Mouse (Mus musculus): ENCODE data around the gene Mylk4. TPM values are rescaled to one million over a fixed set of nuclear protein-coding genes. Genes with fewer than 3 reads are reported as not detected.

Gene Mylk4
- total RNA-seq (2021): 100 to 1,000 TPM; 102 to 239 TPM
- long read RNA-seq, experiment 1, partial matches to known transcripts: 1 of 13 reads
- long read RNA-seq, experiment 1, other reads (novel, unspliced or antisense): 12 of 13 reads
- long read RNA-seq, experiment 2, partial matches to known transcripts: 0 of 24 reads
- long read RNA-seq, experiment 2, other reads (novel, unspliced or antisense): 24 of 24 reads

- no peak for DNase-seq
- intact Hi-C loops (cut with DNase I; ENCODE audit: low total_unique reads): no loop called here
Observed at GRCm38 (mm10) chr13:32783816-32784215, at the start of gene Mylk4. Gene Mylk4, minus strand, starts transcription at chr13:32783954.

DNA sequence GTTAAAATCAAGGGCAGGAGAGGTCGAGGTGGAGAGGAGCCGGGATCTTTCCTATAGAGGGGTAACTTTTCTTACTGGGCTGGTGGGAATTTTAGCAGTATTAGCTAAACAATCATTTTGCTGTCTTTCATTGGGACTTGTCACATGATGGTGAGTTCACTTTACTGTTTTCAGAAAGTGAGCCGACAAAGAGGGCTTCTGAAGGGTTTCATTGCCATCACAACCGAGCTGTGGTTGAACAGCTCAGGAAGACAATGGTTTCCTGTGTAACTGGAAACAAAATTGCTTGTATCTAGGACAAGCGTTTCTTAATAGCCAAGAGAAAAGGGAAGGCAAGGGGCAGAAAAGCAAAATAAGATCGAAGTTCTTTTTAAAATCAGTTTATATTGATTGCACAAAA lies 49.5 kb upstream of the Mylk4 start:
- intact Hi-C loops (cut with DNase I; ENCODE audit: low total_unique reads): no loop called here

DNA sequence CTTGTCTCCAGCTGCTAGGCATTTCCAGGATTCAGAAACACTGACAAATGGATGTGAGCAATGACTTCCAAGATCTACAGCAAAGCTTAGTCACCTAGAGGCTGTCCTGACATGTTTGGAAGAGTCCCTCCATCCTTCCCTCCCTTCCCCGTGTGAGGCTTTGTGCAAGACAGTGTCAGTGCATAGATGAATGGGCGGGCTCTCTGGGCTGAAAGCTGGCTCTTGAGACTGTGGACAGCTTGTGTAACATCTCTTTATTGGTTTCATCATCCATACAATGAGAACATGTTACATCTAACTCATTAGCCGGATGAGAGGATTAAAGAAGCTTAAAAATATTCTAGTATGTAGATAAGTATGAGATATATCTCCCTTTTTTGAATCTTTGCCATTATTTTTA lies 49.0 kb upstream of the Mylk4 start:
- intact Hi-C loops (cut with DNase I; ENCODE audit: low total_unique reads): no loop called here

More for the DNA sequence above, 49.5 kb upstream of the Mylk4 start:
- DNase-seq: no peak

DNA sequence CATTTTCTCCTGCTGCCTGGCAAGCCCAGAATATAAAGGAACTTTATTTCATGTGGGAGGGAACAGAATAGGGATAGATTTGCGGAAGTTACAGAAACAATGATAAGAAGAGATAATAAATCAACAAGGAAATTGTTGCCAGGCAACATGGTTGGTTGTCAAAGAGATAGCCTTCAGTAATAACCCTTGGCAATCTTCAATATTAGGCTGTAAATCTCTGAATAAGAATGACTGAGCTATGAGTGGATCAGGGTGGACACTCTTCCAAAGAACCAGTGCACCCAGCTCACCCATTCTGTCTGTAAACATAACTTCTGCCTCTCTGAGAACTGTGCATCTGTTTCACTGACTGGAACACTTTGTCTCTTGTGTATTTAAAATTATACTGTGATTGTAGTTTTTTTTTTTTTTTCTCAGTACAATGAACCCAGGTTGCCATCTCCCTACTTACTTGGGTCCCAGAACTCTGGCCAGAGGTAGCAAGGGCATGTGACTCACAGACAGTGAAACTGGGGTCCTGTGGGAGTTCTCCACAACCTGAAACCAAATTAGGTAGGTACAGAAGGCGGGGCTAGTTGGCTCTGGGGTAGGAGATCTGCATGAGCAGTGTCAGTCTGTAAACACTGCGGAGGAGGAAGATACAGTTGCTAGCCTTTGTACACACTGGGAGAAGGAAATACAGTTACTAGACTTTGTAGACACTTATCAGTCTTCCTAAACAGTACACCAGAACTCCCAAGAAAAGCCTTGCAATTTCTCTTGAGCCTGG lies 47.9 kb upstream of the Mylk4 start:
- intact Hi-C loops (cut with DNase I; ENCODE audit: low total_unique reads): no loop called here
- no peak for DNase-seq

More for the DNA sequence above, 49.0 kb upstream of the Mylk4 start:
- no peak for DNase-seq

DNA sequence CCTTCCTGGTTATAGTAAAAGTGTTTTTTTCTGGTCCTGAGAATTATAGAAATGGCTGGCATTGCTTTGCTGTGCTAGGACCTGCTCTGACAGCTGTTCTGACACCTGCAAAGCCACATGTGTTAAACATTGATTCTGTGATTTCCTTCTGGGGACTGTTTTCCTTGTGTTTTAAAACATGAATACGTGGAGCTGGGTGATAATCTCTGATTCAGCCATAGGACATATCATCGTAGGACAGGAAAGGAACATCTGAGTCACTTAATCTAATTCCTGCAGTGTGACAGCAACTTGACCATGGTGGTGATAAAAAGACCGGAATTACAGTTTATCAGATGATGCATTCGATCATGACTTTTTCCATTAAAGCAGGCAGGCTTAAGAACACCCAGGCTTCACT lies 45.1 kb upstream of the Mylk4 start:
- no peak for DNase-seq
- intact Hi-C loops (cut with DNase I; ENCODE audit: low total_unique reads): no loop called here

GRCm38 (mm10) chr13:32827951-32828350 lies 44.2 kb upstream of the Mylk4 start:
- peak; percentile 47 for DNase-seq

DNA sequence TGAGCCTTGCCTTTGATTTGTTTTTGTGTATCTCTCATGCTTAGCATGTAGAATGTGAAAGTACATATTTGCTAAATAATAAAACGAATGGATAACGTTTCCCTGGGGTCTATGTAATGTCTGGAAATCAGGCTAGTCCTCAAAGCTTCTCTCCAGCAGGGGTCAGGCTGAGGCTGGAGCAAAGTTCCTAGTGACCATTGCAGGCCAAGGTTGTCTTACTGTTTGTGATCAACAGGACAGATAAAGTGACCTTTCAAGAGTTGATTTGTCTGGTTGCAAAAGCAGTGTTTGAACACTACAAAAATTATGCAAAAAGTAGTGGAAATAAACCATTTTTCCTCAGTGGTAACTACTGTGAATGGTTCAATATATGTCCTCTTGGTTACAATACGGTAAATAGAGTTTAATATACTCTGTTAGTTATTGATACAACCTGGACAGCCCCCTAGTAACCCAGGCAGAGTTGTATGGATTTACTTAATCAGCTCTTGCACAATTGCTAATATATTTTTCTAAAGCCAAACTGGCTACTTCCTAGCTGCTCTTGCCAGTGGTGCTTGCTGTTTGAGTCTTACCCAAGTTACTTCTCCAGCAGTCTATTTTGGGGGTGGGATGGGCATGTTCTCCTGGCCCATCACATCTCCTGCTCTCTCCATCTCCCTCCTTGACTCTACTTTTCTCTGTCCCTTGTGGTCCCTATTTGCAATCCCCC lies 43.5 kb upstream of the Mylk4 start:
- DNase-seq: no peak
- intact Hi-C loops (cut with DNase I; ENCODE audit: low total_unique reads): no loop called here

More at GRCm38 (mm10) chr13:32827951-32828350, 44.2 kb upstream of the Mylk4 start:
- intact Hi-C loops (cut with DNase I; ENCODE audit: low total_unique reads): no loop called here

GRCm38 (mm10) chr13:32825546-32825945 lies 41.8 kb upstream of the Mylk4 start:
- DNase-seq: no peak

GRCm38 (mm10) chr13:32824377-32825330 lies 40.9 kb upstream of the Mylk4 start:
- no peak for DNase-seq
- intact Hi-C loops (cut with DNase I; ENCODE audit: low total_unique reads): no loop called here

More at GRCm38 (mm10) chr13:32825546-32825945, 41.8 kb upstream of the Mylk4 start:
- intact Hi-C loops (cut with DNase I; ENCODE audit: low total_unique reads): no loop called here

GRCm38 (mm10) chr13:32823126-32823525 lies 39.4 kb upstream of the Mylk4 start:
- DNase-seq: no peak
- intact Hi-C loops (cut with DNase I; ENCODE audit: low total_unique reads): no loop called here

- intact Hi-C loops (cut with DNase I; ENCODE audit: low total_unique reads): no loop called here
- no peak for DNase-seq
Observed at GRCm38 (mm10) chr13:32821671-32822070, 37.9 kb upstream of the Mylk4 start.

DNA sequence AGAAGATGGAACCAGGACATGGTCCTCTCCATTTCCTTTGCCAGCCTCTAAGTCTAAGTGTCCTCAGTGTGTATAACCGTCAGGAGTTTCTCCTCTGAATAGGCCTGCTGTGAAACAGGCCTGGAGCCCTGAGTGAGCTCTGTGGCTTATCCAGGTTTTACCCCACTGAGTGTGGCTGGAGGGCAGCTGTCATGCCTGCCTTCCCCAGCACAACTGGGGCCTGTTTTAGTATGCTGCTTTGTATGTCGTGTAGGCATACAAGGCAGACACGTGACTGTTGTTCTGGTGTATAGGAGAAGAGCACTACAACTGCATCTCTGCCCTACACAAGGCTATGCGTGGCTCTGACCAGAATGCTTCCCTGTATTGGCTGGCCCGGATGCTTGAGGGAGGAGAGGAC lies 36.2 kb upstream of the Mylk4 start:
- DNase-seq: no peak
- intact Hi-C loops (cut with DNase I; ENCODE audit: low total_unique reads): no loop called here

DNA sequence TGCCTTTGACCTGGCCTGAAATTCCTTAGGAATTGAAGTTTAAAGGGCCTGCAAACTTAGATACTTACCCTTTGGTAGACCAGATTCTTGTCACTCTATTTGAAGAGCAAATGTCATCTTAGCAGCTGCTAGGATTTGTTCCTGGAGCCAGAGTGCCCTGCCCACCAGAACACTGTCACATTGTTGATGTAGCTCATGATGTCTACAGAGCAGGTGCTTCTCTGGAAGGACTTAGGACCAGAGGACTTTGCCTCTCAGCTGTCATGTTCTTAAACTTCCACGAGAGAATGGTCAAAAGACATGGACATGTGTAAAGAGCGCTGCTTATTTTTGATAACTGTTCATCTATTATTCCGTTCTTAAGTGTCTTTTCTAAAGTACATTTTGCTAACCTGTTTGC lies 35.5 kb upstream of the Mylk4 start:
- intact Hi-C loops (cut with DNase I; ENCODE audit: low total_unique reads): no loop called here

DNA sequence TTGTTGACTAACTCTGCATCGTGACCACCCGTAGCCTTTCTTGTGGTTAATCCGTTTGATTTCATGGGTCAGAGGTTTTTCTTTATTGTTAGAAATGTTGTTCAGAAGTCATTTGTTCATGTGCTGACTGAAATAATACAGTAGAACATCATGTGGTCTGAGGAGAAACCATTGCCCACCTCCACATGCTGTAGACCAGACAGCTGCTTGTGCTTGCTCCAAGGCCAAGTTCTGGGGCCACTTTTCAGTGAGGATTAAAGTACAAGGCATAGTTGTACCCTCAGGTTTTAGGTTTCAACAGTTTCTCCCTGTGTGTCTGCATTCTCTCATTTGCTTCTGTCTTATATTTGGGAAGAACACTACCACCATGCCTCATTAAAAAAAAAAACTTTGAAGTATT lies 23.9 kb upstream of the Mylk4 start:
- DNase-seq: no peak
- intact Hi-C loops (cut with DNase I; ENCODE audit: low total_unique reads): no loop called here

More for the DNA sequence above, 35.5 kb upstream of the Mylk4 start:
- DNase-seq: no peak

DNA sequence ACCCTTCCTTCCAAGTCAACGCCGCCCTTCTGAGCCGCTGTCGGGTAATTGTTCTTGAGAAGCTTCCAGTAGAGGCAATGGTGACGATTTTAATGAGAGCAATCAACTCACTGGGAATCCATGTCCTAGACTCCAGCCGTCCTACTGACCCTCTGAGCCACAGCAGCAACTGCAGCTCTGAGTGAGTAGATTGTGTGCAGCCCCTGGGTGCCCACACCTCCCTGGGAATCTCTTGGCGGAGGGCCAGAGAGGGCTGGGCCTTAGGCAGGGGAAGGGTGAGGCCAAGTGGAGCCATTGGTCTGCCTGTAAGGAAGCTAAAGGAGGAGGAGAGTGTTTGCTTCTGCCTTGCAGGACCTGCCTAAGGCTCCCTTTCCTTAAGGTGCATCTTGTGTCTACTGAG lies 23.1 kb upstream of the Mylk4 start:
- DNase-seq: peak; percentile 49
- intact Hi-C loops (cut with DNase I; ENCODE audit: low total_unique reads): no loop called here

- intact Hi-C loops (cut with DNase I; ENCODE audit: low total_unique reads): no loop called here
- no peak for DNase-seq
Observed at GRCm38 (mm10) chr13:32803701-32804345, 20.1 kb upstream of the Mylk4 start.

- DNase-seq: peak; percentile 56
- intact Hi-C loops (cut with DNase I; ENCODE audit: low total_unique reads): no loop called here
Observed at GRCm38 (mm10) chr13:32802259-32803081, 18.7 kb upstream of the Mylk4 start, which contains the start of gene D930007J09Rik. Gene D930007J09Rik, minus strand, starts transcription at chr13:32802849.

- intact Hi-C loops (cut with DNase I; ENCODE audit: low total_unique reads): no loop called here
- peak; percentile 97 for DNase-seq
Observed at GRCm38 (mm10) chr13:32801693-32802221, 18.0 kb upstream of the Mylk4 start, which contains the start of gene Wrnip1. Gene Wrnip1, plus strand, starts transcription at chr13:32802038.

All from gastrocnemius, postnatal 14 days (tissue).